Mouse (Mus musculus) limb, embryonic 14.5 days (tissue): ENCODE measurements around the gene Traf5. TPM values are rescaled to one million over a fixed set of nuclear protein-coding genes. Genes with fewer than 3 reads are reported as not detected.

ENCODE experiments used
- ATAC-seq: fragments of 200-750 bp; cut with Nextera tagmentation; 2 replicates; pipeline ENCODE4 v1.8.0; 2017; ENCODE audit warnings: low read depth, moderate number of reproducible peaks, moderate TSS enrichment; ENCODE audit not compliant: low FRiP score
- DNase-seq: peaks from one replicate; pipeline ENCODE4 v3.0.0-alpha.2; 2015; ENCODE audit warnings: low spot score
- H3K27ac ChIP-seq: fragments of 300-500 bp; sonication (generic); replicated peaks from 2 replicates; pipeline ENCODE4 v1.5.1; 2014; ENCODE audit warnings: low read depth, mild to moderate bottlenecking, low read length, moderate library complexity, mixed read lengths
- H3K27me3 ChIP-seq: fragments of 300-500 bp; sonication (generic); 2 replicates; pipeline ENCODE4 v1.6.1; 2014; ENCODE audit warnings: low read length, mixed read lengths; ENCODE audit not compliant: control insufficient read depth, insufficient read depth
- H3K36me3 ChIP-seq: fragments of 300-500 bp; sonication (generic); 2 replicates; pipeline ENCODE4 v1.6.1; 2014; ENCODE audit warnings: mild to moderate bottlenecking, low read length, moderate library complexity, mixed read lengths; ENCODE audit not compliant: control insufficient read depth, insufficient read depth
- H3K4me1 ChIP-seq: fragments of 300-500 bp; sonication (generic); 2 replicates; pipeline ENCODE4 v1.6.1; 2014; ENCODE audit warnings: antibody characterized with exemption, low read length, mixed read lengths; ENCODE audit not compliant: control insufficient read depth, insufficient read depth
- H3K4me2 ChIP-seq: fragments of 300-500 bp; sonication (generic); replicated peaks from 2 replicates; pipeline ENCODE4 v1.6.1; 2014; ENCODE audit warnings: low read depth, mild to moderate bottlenecking, low read length, moderate library complexity; ENCODE audit not compliant: severe bottlenecking
- H3K4me3 ChIP-seq: fragments of 300-500 bp; sonication (generic); replicated peaks from 2 replicates; pipeline ENCODE4 v1.5.1; 2014; ENCODE audit warnings: low read length
- H3K9ac ChIP-seq: fragments of 300-500 bp; sonication (generic); 2 replicates; pipeline ENCODE4 v1.6.1; 2014; ENCODE audit warnings: mild to moderate bottlenecking, low read depth, low read length, moderate library complexity; ENCODE audit not compliant: severe bottlenecking
- H3K9me3 ChIP-seq: fragments of 300-500 bp; sonication (generic); 2 replicates; pipeline ENCODE4 v1.6.1; 2016; ENCODE audit warnings: low read length; ENCODE audit not compliant: control insufficient read depth
- POLR2A ChIP-seq: fragments of 200-500 bp; IDR thresholded peaks from 2 replicates; pipeline ENCODE4 v1.8.0; 2012; ENCODE audit warnings: inconsistent platforms, mild to moderate bottlenecking, moderate library complexity, borderline replicate concordance; ENCODE audit not compliant: insufficient read depth, insufficient read length; ENCODE audit errors: extremely low read depth
- WGBS: fragments of 180-500 bp; shearing (Covaris S2); extraction: QIAGEN DNeasy Blood & Tissue Kit; methylation state at CpG from one replicate; pipeline ENCODE4 v1.1.7; 2014; 5-methylcytosine and 5-hydroxymethylcytosine counted together
- microRNA-seq: library from miRNA; unstranded; fragments of <30 nt; microRNA quantifications from one replicate; pipeline ENCODE4, GENCODE M21; 2016
- polyA plus RNA-seq, 2 experiments: library from polyadenylated mRNA; depleted of rRNA in 1 of 2; stranded (reverse) in 1 of 2; unstranded in 1 of 2; fragments of >200 nt; fragmentation: Nextera tagmentation in 1 of 2; extraction: Ambion mirVana in 1 of 2; gene quantifications; 2 replicates each; pipeline versions ENCODE4 v1.2.1 to v1.2.3; 2012 to 2014

Gene Traf5
- polyA plus RNA-seq, 2 experiments, result 19.1 to 21.0 TPM

GRCm38 (mm10) chr1:191948600-191948999 is 143.8 kb downstream of the Traf5 start:
- Histone ChIP-seq H3K4me2 (no peak overlapping the region), H3K27ac (no peak overlapping the region), H3K4me1 (no peaks in the 10 kb centered on the region), H3K27me3 (no peaks in the 10 kb centered on the region), H3K9ac (no peak overlapping the region), H3K36me3 (no peaks in the 10 kb centered on the region), H3K4me3 (no peak overlapping the region), H3K9me3 (no peaks in the 10 kb centered on the region)
- WGBS, result 72% methylated on average over 8 of the region's 8 CpGs
- TF ChIP-seq POLR2A, result no peak
- ATAC-seq (no peak), DNase-seq (no peak)

DNA sequence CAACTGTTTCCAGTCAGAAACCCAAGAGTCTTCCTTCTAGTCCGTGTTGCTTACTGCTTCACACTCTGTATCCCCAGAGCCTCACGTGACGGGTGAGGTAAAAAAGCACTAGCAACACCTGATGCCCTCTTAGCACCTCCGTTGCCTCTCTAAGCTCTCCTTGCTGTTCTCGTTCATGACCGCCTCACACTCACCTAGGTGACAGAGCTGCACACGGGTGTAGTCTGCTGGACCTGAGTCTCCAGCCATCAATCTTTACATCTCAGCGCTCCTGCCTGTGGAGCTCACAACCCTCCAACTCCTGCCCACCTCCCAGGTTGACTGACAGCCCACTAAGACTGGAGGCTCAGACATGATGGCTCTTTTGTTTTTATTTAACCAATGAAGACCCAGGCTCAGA is 144.6 kb downstream of the Traf5 start:
- no peak overlapping the region for H3K9ac ChIP-seq
- no peaks in the 10 kb centered on the region for H3K9me3 ChIP-seq
- WGBS, result 78% methylated on average over 8 of the region's 8 CpGs
- no peak overlapping the region for H3K4me2 ChIP-seq
- ATAC-seq (no peak), DNase-seq (no peak)
- no peak for TF ChIP-seq POLR2A
- no peaks in the 10 kb centered on the region for H3K36me3 ChIP-seq
- H3K27ac ChIP-seq, result no peak overlapping the region
- no peak overlapping the region for H3K4me3 ChIP-seq
- no peaks in the 10 kb centered on the region for H3K4me1 ChIP-seq
- H3K27me3 ChIP-seq, result no peaks in the 10 kb centered on the region

Small RNA genes within 50 kb of the gene (microRNA-seq; reads per million reads assigned to microRNA genes)
- not detected for gene Mir3473c

Other genes starting within 250 kb of the Traf5 start
- gene Slc30a1, start 185.8 kb downstream of the Traf5 start, polyA plus RNA-seq (2012; rRNA removed), result 6.7 and 7.3 TPM in 2 replicates
- gene Slc30a1, start 185.8 kb downstream of the Traf5 start, polyA plus RNA-seq (2014; fragmentation: Nextera tagmentation; extraction: Ambion mirVana), result 3.2 and 3.6 TPM in 2 replicates
- 0.50 and 0.55 TPM in 2 replicates for gene Rd3, start 115.2 kb downstream of the Traf5 start, polyA plus RNA-seq (2012; rRNA removed)
- 0.14 and 0.91 TPM in 2 replicates for gene Rd3, start 115.2 kb downstream of the Traf5 start, polyA plus RNA-seq (2014; fragmentation: Nextera tagmentation; extraction: Ambion mirVana)
- gene Rcor3, start 45.5 kb upstream of the Traf5 start, polyA plus RNA-seq (2012; rRNA removed), result 49.8 and 73.2 TPM in 2 replicates
- gene Rcor3, start 45.5 kb upstream of the Traf5 start, polyA plus RNA-seq (2014; fragmentation: Nextera tagmentation; extraction: Ambion mirVana), result 34.3 and 39.1 TPM in 2 replicates
- 0.63 and 0.74 TPM in 2 replicates for gene Kcnh1, start 98.2 kb upstream of the Traf5 start, polyA plus RNA-seq (2012; rRNA removed)
- 0.30 and 0.79 TPM in 2 replicates for gene Kcnh1, start 98.2 kb upstream of the Traf5 start, polyA plus RNA-seq (2014; fragmentation: Nextera tagmentation; extraction: Ambion mirVana)